Mouse (Mus musculus) monocyte, adult 5-6 weeks (primary cell): ENCODE results near the gene Npr3. TPM values are rescaled to one million over a fixed set of nuclear protein-coding genes. Genes with fewer than 3 reads are reported as not detected.
"Not testable (repeated sequence)": the region's sequence is repeated elsewhere in the genome, so short reads cannot be mapped to it uniquely, and the experiment has no call there.

ENCODE experiments used
- ATAC-seq: fragments of 153-309, 156-312 bp; replicated peaks from 2 replicates; pipeline ENCODE4 v1.8.0; 2017; ENCODE audit warnings: mild to moderate bottlenecking; ENCODE audit not compliant: low TSS enrichment, insufficient number of reproducible peaks, severe bottlenecking, poor library complexity, low FRiP score
- total RNA-seq: library from RNA; stranded (forward); fragments of 200-1000, 200-491, 200-594 nt; gene quantifications from 3 replicates; pipeline ENCODE4 v1.2.3, GENCODE M21; 2017

Gene Npr3
- total RNA-seq, 1 experiment from 2014 or later: not detected

DNA sequence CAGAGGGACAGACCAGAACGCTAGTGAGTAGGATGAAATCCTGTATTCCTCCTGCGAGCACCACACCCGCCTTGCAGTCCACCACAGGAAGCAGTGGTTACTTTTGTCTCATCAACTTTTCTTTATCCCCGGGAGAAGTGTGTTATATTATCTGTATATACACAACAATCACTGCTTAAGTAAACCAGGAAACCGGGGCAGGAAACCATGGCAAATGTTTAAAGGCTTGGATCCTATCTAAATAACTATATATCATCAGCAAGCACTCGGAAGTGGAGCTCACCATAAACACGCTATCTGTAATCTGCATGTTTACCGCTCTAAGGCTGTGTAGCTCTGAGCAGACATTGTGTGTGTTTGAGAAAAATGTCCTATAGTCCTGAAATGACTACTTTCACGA is 13.1 kb downstream of the Npr3 start:
- no peak for ATAC-seq

DNA sequence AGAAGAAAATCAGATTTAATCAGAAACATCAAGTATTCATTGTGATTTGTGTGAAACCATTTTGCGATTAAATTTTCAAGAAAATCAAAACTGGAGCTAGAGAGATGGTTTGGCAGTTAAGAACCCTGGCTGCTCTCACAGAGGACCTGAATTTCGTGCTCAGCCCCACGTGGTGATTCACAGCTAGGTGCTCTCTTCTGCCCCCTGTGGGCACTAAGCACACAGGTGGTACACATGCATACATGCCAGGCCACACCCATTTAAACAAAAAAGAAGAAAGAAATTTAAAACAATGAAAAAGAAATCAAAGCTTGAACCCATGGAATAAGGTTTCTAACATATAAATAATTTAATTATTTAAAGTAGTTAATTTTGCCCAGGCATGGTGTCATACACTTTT is 15.7 kb downstream of the Npr3 start:
- no peak for ATAC-seq

DNA sequence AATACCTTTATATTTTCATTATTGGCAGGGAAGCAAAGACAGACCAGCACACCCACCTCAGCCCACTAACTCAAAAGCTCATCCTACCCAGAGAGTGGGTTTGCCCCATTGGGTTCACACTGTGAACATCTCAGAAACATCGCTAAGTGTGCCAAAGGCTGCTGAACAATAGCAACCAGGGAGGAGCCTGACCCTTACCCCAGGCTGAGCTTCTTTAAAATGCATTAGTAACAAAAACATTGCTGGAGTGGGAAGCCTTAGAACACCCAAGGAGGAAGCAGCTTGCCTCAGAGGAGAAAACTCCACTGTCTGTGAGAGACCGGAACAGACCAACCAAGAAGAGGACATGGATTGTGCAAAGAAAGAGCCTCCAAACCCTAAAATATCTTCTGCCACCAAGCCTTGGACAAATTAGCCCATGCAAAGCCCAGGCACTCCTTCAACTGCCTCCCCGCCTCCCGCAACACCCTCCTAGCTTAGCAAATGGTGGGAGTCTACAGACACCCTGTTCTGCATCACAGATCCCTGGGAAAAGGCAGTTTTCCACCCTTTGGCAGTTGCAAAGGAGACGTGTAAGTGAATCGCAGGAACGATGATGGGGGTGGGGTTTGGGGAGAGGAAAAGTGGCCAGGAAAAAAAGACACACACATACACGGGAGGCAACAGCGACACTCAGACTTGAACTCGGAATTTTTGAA is 24.4 kb downstream of the Npr3 start:
- no peak for ATAC-seq

DNA sequence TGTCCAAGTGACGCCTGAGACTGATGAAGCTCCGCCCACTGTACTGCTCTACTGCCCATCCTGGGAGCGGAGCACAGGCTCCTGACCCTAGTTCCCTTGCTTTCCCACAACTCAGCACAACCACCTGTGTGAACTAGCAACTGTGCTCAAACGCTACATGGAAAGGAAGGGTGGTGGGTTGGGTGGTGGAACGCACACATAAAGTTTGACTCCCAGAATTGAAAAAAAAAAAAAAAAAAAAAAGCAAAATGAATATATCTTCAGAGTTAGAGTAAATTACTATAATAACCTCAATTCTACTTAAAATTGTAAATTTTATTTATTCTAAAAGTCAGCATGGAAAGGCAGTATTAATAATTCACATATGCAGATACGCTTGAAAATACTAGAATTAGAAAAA is 25.3 kb downstream of the Npr3 start:
- no peak for ATAC-seq

DNA sequence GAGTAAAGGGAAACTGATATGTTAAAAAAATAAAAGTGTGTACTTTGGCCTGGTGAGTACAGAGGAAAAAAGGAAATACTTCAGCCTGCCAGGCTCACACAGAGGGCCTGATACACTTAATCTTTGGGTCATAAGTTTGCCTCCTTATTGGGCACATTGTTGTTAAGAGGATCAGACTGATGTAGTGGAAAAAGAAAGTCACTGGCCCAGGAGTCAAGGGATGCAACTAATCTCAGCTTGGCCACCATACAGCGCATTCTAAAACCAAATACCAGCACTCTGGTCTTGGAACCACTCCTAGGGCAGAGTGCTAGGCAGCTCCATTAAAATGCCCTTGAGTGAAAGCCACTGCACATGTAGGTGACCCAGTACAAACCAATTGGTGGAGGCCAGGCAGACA is 28.8 kb downstream of the Npr3 start:
- no peak for ATAC-seq

DNA sequence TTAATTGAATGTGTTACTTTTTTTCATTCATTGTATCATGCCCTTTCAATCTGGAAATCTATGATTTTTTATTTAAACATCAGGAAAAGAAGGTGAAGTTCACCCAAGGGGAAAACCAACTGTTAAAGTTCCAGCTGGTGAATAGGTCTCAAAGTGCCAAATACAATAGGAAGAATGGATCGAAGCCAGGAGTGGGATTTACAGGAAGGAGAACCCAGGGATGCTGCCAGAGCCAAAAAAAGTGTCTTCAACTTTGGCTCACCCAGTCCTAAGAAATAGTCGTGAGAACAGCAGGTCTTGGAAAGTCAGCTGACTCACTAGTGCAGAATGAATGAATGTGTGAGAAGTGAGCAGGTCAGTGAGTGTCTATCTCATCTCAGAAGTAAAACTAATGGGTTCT is 29.8 kb downstream of the Npr3 start:
- ATAC-seq: no peak

DNA sequence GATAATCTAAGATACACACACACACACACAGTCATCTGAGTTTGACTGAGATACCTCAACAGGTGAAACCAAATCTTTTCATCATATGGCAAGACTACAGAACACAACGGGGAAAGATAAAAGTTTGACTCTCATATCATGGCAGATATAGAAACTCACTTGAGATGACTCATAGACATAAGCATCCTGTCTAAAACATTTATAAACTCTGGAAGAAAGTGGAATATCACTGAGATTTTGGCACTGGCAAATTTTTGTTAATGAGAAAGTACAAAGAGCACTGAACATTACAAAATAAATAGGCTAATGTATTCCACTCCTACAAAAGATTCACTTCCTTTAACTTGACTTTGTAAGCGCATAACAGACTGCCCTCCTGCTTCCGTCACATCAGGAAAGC is 40.2 kb downstream of the Npr3 start:
- no peak for ATAC-seq

DNA sequence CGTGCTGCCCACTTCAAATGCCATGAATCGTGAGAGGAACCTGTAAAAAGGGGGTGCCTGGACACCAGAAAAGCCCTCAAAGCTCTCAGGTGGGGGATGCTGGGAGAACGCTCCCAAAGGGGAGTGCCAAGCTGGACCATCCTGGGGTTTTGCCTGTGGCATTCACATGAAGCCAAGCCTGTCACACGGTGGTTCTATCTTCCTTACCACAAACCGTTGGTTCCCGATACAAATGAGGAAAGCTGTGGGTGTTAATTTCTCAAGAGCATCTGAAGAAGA is 43.6 kb downstream of the Npr3 start:
- ATAC-seq: no peak

DNA sequence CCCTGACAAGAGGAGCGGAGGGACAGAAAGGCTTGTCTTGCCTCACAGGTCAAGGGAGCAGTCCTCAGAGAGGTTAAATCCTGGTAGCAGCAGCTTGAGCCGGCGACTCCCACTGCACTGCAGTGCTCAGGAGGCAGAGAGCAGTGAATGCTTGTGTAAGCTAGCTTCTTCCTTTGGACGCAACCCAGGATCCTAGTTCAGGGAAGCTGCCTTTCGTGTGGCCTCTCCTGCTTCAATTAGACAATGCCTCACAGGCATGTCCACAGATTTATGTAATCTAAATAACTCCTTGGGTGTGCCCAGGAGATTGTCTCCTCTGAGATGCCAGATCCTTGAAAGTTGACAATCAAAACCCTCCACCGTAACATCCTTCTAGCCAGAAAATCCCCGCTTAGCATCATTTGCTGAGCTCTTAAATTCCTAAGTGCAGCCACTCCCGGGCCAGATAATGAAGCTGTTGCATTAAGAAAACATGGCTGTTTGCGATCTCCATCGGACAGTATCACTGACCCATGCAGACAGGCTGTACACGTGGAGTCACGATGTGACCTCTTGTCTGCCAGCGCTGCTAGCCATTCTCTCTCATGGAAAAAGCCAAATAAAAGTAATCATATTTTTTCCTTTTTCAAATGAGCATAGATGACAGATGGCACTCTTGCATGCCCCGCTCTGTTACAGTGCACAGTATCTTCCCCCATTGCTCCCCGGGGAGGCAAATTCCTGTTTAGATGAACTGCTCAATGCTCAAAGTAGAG is 44.1 kb downstream of the Npr3 start:
- ATAC-seq: no peak

DNA sequence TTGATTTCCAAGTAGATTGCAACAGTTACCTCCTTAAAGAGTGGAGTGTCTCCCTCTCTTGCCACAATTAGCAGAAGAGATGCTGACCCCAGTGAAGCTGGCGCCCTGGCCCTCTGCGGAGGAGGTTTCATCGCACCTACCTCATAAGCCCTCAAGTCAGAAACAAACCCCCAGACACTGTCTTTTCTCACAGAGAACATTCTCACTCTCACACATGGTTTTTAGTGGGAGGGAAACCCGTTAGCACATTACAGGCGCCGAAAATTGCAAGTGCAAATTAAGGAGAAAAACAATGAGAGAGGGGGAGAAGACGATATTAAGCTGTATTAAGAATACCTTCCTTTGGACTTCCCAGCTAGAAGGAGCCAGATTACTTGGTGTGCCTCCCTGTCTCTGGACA is 44.8 kb downstream of the Npr3 start:
- no peak for ATAC-seq

DNA sequence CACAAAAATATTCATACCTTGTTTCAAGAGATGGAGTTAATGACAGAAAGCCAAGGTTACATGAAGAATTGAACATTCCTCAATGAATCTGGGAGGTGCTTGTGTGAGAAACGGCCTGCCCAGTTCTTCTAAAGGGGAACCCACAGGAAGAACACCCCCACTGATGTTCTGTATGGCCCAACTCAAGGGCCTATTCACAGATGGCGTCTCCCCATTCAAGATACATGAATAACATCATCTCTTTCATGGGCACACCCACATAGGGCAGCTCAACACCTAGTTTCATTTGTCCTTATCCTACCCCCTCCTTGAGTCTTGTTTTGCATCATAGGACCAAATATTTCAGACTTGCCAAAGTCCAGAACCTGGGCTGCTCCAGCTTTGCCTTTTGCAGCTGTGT is 46.8 kb downstream of the Npr3 start:
- no peak for ATAC-seq

DNA sequence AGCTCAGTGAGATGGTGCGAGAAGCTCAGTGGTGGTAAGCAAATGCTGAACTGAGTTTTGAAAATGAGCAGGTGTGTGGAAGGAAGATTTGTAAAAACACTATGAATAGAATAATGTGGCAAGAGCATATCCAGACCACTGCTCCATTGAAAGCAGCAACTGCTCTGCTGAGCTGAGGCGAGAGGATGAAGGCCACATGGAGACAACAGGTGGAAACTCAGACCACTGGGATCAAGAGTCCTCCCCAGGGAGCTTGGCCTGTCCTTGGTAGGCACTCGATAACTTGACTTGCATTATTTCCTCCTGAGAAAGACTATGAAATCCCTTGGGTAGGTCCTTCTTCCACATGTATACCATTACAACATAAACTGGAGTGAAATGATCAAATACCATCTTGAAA is 47.3 kb downstream of the Npr3 start:
- no peak for ATAC-seq

DNA sequence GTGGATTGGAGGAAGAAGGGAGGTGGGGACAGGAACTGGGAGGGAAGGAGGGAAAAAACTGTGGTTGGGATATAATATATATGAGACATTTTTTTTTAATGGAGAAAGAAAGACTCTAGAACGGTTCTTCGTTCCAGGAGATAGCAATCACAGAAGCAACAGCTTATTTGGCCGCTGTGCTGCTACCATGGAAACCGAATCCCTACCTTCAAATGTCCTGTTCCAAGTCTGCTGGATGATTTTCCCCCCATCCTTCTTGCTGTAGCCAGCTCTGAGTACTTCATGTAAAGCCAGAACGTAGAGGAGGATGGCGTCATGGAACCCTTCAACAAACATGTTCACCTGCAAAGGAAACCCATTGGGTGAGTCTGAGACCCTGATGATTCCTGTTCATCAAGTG is 48.7 kb downstream of the Npr3 start:
- no peak for ATAC-seq

DNA sequence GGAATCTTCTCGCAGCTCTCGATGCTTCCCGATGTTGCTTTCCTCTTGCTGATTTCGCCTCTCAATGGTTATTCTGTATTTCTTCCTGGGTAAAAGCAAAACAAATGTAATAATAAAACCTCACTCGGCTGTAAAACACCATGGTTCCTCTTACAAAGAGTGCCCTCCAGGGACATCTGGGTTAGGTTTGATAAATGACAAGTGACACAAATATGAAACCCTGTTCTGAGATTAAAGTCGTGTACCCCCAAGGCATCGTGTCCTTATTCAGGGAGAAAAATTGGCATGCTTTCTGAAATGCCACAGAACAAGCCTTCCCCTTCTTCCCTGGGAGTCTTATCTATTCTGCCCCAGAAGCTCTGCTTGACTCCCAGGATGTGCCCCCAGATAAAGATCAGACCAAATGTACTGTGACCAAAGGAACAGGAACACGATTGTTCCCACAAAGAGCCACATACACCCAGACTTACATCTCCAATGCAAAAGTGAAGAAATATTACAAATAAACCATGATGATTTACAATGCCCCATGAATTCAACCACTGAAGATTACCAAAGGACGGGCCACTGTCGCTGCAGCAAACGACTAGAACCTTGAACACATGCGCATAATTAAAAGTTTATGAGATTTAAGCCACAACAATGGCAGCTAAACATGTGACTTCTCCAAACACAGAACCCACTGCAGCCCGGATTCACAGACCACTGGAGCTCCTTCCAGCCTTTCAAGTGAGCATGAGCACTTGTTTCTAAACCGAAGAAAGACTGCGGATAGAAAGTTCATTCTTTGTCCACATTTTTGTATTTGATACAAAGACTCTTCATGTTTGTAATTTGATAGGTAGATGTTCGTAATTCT is 61.7 kb downstream of the Npr3 start:
- ATAC-seq: no peak

DNA sequence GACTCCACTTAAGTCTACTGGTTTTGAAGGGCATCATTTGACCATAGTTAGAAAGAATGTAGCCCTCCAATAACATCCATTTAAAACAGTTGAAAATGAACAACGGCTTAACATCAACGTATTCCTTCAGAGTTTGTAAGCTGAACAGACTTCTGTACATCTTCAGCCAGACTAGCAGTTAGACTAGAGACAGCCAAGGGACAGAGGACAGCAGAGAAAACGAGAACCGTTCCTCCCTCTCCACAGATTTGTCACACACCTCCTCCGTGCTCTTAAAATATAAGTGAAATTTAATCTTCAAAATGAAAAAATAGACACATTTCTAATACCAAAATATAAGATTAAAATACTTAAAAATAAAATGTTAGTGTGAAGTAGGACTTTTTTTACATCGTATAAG is 63.0 kb downstream of the Npr3 start:
- ATAC-seq: no peak

DNA sequence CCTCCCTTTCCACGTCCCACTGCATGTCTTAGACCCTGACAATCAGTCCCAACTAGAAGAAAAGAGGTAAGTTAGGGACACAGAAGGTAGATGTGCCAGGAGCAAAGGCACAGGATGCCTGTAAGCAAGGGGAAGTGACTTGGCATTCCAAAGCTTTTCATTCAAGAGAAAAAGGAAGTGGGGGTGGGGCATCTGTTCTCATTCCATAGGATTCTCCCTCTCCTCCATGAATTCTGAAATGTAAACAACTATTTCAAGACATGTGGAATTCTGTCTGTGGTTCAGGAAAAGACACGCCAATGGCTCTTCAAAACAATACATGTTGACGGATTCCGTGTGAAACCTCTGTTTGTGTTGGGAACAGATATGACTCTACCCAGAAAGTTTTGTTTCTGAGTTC is 65.3 kb downstream of the Npr3 start:
- no peak for ATAC-seq

DNA sequence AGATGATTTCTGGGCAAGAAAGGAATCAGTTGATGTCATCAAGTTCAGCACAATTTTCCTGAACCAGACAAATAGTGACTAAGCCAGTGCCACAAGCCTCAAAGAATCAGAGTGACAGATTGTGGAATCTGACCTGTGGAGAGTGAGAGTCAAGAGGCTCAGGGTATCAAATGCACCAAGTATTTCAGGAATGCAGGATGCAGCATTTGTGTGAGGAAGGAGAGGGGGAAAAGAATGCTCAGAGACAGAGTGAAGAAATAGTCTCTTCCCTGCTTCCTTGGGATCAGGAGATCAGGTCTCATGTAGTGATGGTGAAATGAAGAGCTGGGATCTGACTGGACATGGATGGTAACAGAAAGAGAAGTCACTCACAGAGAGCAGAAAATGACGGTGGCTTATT is 71.2 kb downstream of the Npr3 start:
- no peak for ATAC-seq

DNA sequence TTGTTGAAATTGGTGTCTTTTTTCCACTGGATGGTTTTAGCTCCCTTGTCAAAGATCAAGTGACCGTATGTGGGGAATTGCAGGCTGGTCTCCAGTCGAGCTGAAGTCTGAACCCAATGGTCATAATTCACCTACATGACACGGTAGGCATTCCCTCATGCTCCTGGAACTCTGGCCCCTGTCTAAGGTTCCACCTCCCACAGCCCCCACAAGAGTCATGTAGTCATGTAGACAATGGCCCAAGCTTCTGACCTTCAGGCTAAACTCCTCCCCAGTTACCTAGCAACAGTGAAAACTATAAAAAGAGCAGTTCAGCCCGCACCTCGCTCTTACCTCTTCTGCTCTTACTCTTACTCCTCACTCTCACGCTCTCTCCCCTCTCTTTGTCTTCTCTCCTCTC is 84.7 kb downstream of the Npr3 start:
- not testable (repeated sequence) for ATAC-seq

DNA sequence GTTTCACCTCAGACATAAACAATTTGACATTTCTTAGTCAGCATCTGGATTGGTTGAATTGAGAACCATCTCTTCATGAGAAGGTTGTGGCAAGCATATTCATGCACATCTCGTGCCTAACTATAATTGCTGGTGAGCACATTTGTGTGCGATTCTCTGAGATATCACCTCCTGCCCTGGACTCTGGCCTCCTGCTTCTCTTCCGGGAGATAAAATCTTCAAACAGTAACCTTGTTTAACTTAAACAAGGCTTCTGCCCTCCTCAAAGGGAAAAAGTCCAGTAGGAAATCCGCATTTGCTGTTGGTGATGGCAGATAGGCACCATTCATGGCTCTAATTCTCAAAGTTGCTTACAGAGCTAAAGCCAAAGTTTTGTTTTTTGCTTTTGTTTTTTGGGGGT is 91.5 kb downstream of the Npr3 start:
- ATAC-seq: no peak

DNA sequence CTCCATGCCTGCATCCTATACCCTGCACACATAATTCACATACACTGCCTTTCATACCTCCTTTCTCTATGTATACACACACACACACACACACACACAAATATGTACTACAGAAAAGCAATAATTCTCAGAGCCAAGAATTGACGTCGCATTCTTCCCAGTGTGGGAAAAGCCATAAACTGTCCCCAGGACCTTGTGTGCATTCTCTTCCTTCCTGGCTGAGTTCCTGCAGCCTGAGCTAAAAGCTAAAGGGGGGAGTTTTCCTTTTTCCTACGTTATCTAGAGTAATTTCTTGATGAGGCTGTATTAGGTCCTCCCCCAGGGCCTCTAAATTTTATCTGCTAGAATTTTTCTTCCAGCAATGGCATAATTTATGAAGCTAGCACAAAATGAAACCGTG is 103.5 kb downstream of the Npr3 start:
- ATAC-seq: no peak
